Mouse (Mus musculus): Measurements from ENCODE around the gene Igsf8. TPM values are rescaled to one million over a fixed set of nuclear protein-coding genes. Genes with fewer than 3 reads are reported as not detected.
A peak's percentile ranks its signal among the peaks of the same experiment; 100 is the strongest.

Igsf8 gene
- polyA plus RNA-seq, 1 experiment from 2014 or later = 69.7 TPM

- 42% methylated on average over 2 of the region's 2 CpGs for WGBS
- Histone ChIP-seq H3K36me3 (ENCODE audit: insufficient read depth, low read length) (no peaks in the 10 kb centered on the region), H3K27me3 (ENCODE audit: insufficient read depth, low read length) (peaks cover 39% of the 10 kb centered on the region), H3K27ac (ENCODE audit: low read length) (no peak overlapping the region), H3K4me2 (replicated peaks; ENCODE audit: low read depth, low read length) (no peak overlapping the region), H3K9ac (replicated peaks; ENCODE audit: low read length) (no peak overlapping the region), H3K9me3 (ENCODE audit: low read length) (no peaks in the 10 kb centered on the region), H3K4me3 (ENCODE audit: low read length) (no peak overlapping the region), H3K4me1 (ENCODE audit: insufficient read depth, low read length) (peaks cover 9% of the 10 kb centered on the region)
- ATAC-seq (ENCODE audit: low FRiP score, low TSS enrichment) = no peak
Observed at GRCm38 (mm10) chr1:172337411-172338185, 76.2 kb downstream of the Igsf8 start.

GRCm38 (mm10) chr1:172340729-172341321 is 79.4 kb downstream of the Igsf8 start, which contains the start of gene Kcnj10:
Gene Kcnj10, plus strand, starts transcription at chr1:172341210.
- Histone ChIP-seq H3K36me3 (ENCODE audit: insufficient read depth, low read length) (no peaks in the 10 kb centered on the region), H3K27me3 (ENCODE audit: insufficient read depth, low read length) (peaks cover 41% of the 10 kb centered on the region), H3K9me3 (ENCODE audit: low read length) (no peaks in the 10 kb centered on the region), H3K9ac (replicated peaks; ENCODE audit: low read length) (peak within 1 kb of the TSS; percentile 46), H3K4me1 (ENCODE audit: insufficient read depth, low read length) (peaks cover 9% of the 10 kb centered on the region), H3K4me3 (ENCODE audit: low read length) (peak within 1 kb of the TSS; percentile 53), H3K4me2 (replicated peaks; ENCODE audit: low read depth, low read length) (peak within 1 kb of the TSS; percentile 74), H3K27ac (ENCODE audit: low read length) (no peak within 1 kb of the TSS)
- peak; percentile 94 for ATAC-seq (ENCODE audit: low FRiP score, low TSS enrichment)
- WGBS = 3% methylated on average over 36 of the region's 38 CpGs

- peaks cover 41% of the 10 kb centered on the region for H3K27me3 ChIP-seq (ENCODE audit: insufficient read depth, low read length)
- peak overlapping the region; percentile 53 for H3K4me3 ChIP-seq (ENCODE audit: low read length)
- ATAC-seq (ENCODE audit: low FRiP score, low TSS enrichment) = no peak; the same call in none of the 2 replicates
- H3K27ac ChIP-seq (ENCODE audit: low read length) = no peak overlapping the region
- H3K9ac ChIP-seq (replicated peaks; ENCODE audit: low read length) = peak overlapping the region; percentile 46
- no peaks in the 10 kb centered on the region for H3K9me3 ChIP-seq (ENCODE audit: low read length)
- H3K4me1 ChIP-seq (ENCODE audit: insufficient read depth, low read length) = peaks cover 9% of the 10 kb centered on the region
- no peaks in the 10 kb centered on the region for H3K36me3 ChIP-seq (ENCODE audit: insufficient read depth, low read length)
- H3K4me2 ChIP-seq (replicated peaks; ENCODE audit: low read depth, low read length) = peak overlapping the region; percentile 74
- 19% methylated on average over 10 of the region's 10 CpGs for WGBS
Observed at GRCm38 (mm10) chr1:172341386-172341785, 79.9 kb downstream of the Igsf8 start.

GRCm38 (mm10) chr1:172342729-172343128 is 81.3 kb downstream of the Igsf8 start:
- Histone ChIP-seq H3K9ac (replicated peaks; ENCODE audit: low read length) (no peak overlapping the region), H3K4me2 (replicated peaks; ENCODE audit: low read depth, low read length) (0 out of 2 replicates have a peak overlapping the region, but pooled peaks have one; percentile 74), H3K27ac (ENCODE audit: low read length) (no peak overlapping the region), H3K9me3 (ENCODE audit: low read length) (no peaks in the 10 kb centered on the region), H3K27me3 (ENCODE audit: insufficient read depth, low read length) (peaks cover 41% of the 10 kb centered on the region), H3K4me1 (ENCODE audit: insufficient read depth, low read length) (peaks cover 9% of the 10 kb centered on the region), H3K36me3 (ENCODE audit: insufficient read depth, low read length) (no peaks in the 10 kb centered on the region), H3K4me3 (ENCODE audit: low read length) (no peak overlapping the region)
- no peak for ATAC-seq (ENCODE audit: low FRiP score, low TSS enrichment)
- 77% methylated on average over 3 of the region's 3 CpGs for WGBS

GRCm38 (mm10) chr1:172343914-172344313 is 82.5 kb downstream of the Igsf8 start:
- Histone ChIP-seq H3K9me3 (ENCODE audit: low read length) (no peaks in the 10 kb centered on the region), H3K4me3 (ENCODE audit: low read length) (no peak overlapping the region), H3K4me2 (replicated peaks; ENCODE audit: low read depth, low read length) (no peak overlapping the region), H3K27ac (ENCODE audit: low read length) (no peak overlapping the region), H3K36me3 (ENCODE audit: insufficient read depth, low read length) (no peaks in the 10 kb centered on the region), H3K4me1 (ENCODE audit: insufficient read depth, low read length) (peaks cover 9% of the 10 kb centered on the region), H3K9ac (replicated peaks; ENCODE audit: low read length) (no peak overlapping the region), H3K27me3 (ENCODE audit: insufficient read depth, low read length) (peaks cover 34% of the 10 kb centered on the region)
- 69% methylated on average over 3 of the region's 3 CpGs for WGBS
- no peak for ATAC-seq (ENCODE audit: low FRiP score, low TSS enrichment)

- ATAC-seq (ENCODE audit: low FRiP score, low TSS enrichment) = no peak
- Histone ChIP-seq H3K4me1 (ENCODE audit: insufficient read depth, low read length) (peaks cover 15% of the 10 kb centered on the region), H3K4me2 (replicated peaks; ENCODE audit: low read depth, low read length) (no peak overlapping the region), H3K27ac (ENCODE audit: low read length) (no peak overlapping the region), H3K9ac (replicated peaks; ENCODE audit: low read length) (no peak overlapping the region), H3K36me3 (ENCODE audit: insufficient read depth, low read length) (no peaks in the 10 kb centered on the region), H3K9me3 (ENCODE audit: low read length) (no peaks in the 10 kb centered on the region), H3K4me3 (ENCODE audit: low read length) (no peak overlapping the region), H3K27me3 (ENCODE audit: insufficient read depth, low read length) (peaks cover 26% of the 10 kb centered on the region)
- WGBS = 78% methylated on average over 7 of the region's 7 CpGs
Observed at GRCm38 (mm10) chr1:172344820-172345219, 83.4 kb downstream of the Igsf8 start.

- H3K4me3 ChIP-seq (ENCODE audit: low read length) = no peak overlapping the region
- WGBS = 76% methylated on average over 10 of the region's 10 CpGs
- H3K27me3 ChIP-seq (ENCODE audit: insufficient read depth, low read length) = peaks cover 22% of the 10 kb centered on the region
- no peak overlapping the region for H3K4me2 ChIP-seq (replicated peaks; ENCODE audit: low read depth, low read length)
- H3K27ac ChIP-seq (ENCODE audit: low read length) = no peak overlapping the region
- no peak for ATAC-seq (ENCODE audit: low FRiP score, low TSS enrichment)
- no peaks in the 10 kb centered on the region for H3K9me3 ChIP-seq (ENCODE audit: low read length)
- no peak overlapping the region for H3K9ac ChIP-seq (replicated peaks; ENCODE audit: low read length)
- peaks cover 24% of the 10 kb centered on the region for H3K4me1 ChIP-seq (ENCODE audit: insufficient read depth, low read length)
- no peaks in the 10 kb centered on the region for H3K36me3 ChIP-seq (ENCODE audit: insufficient read depth, low read length)
Observed at GRCm38 (mm10) chr1:172346707-172347106, 85.3 kb downstream of the Igsf8 start.

- 87% methylated on average over 12 of the region's 12 CpGs for WGBS
- no peaks in the 10 kb centered on the region for H3K9me3 ChIP-seq (ENCODE audit: low read length)
- H3K4me2 ChIP-seq (replicated peaks; ENCODE audit: low read depth, low read length) = no peak overlapping the region
- H3K36me3 ChIP-seq (ENCODE audit: insufficient read depth, low read length) = no peaks in the 10 kb centered on the region
- H3K27me3 ChIP-seq (ENCODE audit: insufficient read depth, low read length) = peaks cover 15% of the 10 kb centered on the region
- no peak overlapping the region for H3K9ac ChIP-seq (replicated peaks; ENCODE audit: low read length)
- H3K4me3 ChIP-seq (ENCODE audit: low read length) = no peak overlapping the region
- ATAC-seq (ENCODE audit: low FRiP score, low TSS enrichment) = no peak
- peaks cover 25% of the 10 kb centered on the region for H3K4me1 ChIP-seq (ENCODE audit: insufficient read depth, low read length)
- H3K27ac ChIP-seq (ENCODE audit: low read length) = no peak overlapping the region
Observed at GRCm38 (mm10) chr1:172347382-172347781, 85.9 kb downstream of the Igsf8 start.

GRCm38 (mm10) chr1:172349504-172349903 is 88.1 kb downstream of the Igsf8 start:
- WGBS = 60% methylated on average over 5 of the region's 5 CpGs
- no peak for ATAC-seq (ENCODE audit: low FRiP score, low TSS enrichment)
- H3K27ac ChIP-seq (ENCODE audit: low read length) = peak overlapping the region; percentile 89

More at GRCm38 (mm10) chr1:172349504-172349903, 88.1 kb downstream of the Igsf8 start:
- Histone ChIP-seq H3K4me1 (ENCODE audit: insufficient read depth, low read length) (peaks cover 25% of the 10 kb centered on the region), H3K9ac (replicated peaks; ENCODE audit: low read length) (peak overlapping the region; percentile 40), H3K4me2 (replicated peaks; ENCODE audit: low read depth, low read length) (no peak overlapping the region), H3K36me3 (ENCODE audit: insufficient read depth, low read length) (no peaks in the 10 kb centered on the region), H3K27me3 (ENCODE audit: insufficient read depth, low read length) (peaks cover 11% of the 10 kb centered on the region), H3K9me3 (ENCODE audit: low read length) (no peaks in the 10 kb centered on the region), H3K4me3 (ENCODE audit: low read length) (no peak overlapping the region)

All from kidney, embryonic 16.5 days (tissue).